Mouse (Mus musculus): ENCODE results near the gene Rps4x. TPM values are rescaled to one million over a fixed set of nuclear protein-coding genes. Genes with fewer than 3 reads are reported as not detected.

Rps4x gene
- polyA plus RNA-seq (2014; fragmentation: Illumina TruSeq; extraction: RNeasy Lipid Tissue Mini Kit (QIAGEN cat#74804); ENCODE audit: low read depth, low replicate concordance) = 1,532 TPM

GRCm38 (mm10) chrX:102188712-102189497, at the start of gene Rps4x:
Gene Rps4x, minus strand, starts transcription at chrX:102189394.

GRCm38 (mm10) chrX:102156618-102157422, 32.4 kb downstream of the Rps4x start, which contains the start of gene Ercc6l:
Gene Ercc6l, minus strand, starts transcription at chrX:102157091.

Other genes with a start within 250 kb of the Rps4x start
- gene Rtl5, start 118.1 kb downstream of the Rps4x start, polyA plus RNA-seq (2014; fragmentation: Illumina TruSeq; extraction: RNeasy Lipid Tissue Mini Kit (QIAGEN cat#74804); ENCODE audit: low read depth, low replicate concordance) = 31.0 TPM
- gene Pin4, start 69.9 kb downstream of the Rps4x start, polyA plus RNA-seq (2014; fragmentation: Illumina TruSeq; extraction: RNeasy Lipid Tissue Mini Kit (QIAGEN cat#74804); ENCODE audit: low read depth, low replicate concordance) = 79.0 TPM
- gene Ercc6l, start 32.3 kb downstream of the Rps4x start, polyA plus RNA-seq (2014; fragmentation: Illumina TruSeq; extraction: RNeasy Lipid Tissue Mini Kit (QIAGEN cat#74804); ENCODE audit: low read depth, low replicate concordance) = 0.48 TPM
- 34.9 TPM for gene Cited1, start 62.8 kb upstream of the Rps4x start, polyA plus RNA-seq (2014; fragmentation: Illumina TruSeq; extraction: RNeasy Lipid Tissue Mini Kit (QIAGEN cat#74804); ENCODE audit: low read depth, low replicate concordance)

Measured in adipose tissue, adult 10 weeks (tissue).